Mouse (Mus musculus): Measurements from ENCODE around the gene Scgb1b10.
"Not testable (repeated sequence)": the region's sequence is repeated elsewhere in the genome, so short reads cannot be mapped to it uniquely, and the experiment has no call there.

The Scgb1b10 gene

DNA sequence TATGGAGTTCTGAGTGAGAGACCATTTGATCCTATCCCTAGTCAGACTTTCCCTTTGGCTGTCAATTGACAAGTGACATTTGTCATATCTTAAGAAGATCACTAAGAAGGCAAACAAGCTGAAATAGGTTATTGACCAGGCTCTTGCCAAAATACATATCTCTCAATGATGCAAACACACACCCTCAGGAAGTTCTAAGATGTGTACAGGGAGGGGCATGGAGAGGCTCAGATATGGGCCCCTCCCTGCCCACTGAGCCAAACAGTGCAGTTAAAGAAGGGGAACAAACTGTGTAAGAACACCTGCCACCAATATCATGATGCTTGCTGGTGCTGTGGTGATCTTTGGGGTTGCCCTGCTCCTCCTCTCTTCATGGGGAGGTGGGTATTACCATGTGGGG is at the start of gene Scgb1b10:
Gene Scgb1b10 (plus strand): TSS at position 301 of the 400 bp plus-strand sequence.
- not testable (repeated sequence) for DNase-seq (ENCODE audit: low read depth, low spot score)
